Mouse (Mus musculus) cerebellum, postnatal 25 days (tissue): ENCODE data around the gene Gng7.
"Not testable (repeated sequence)": the region's sequence is repeated elsewhere in the genome, so short reads cannot be mapped to it uniquely, and the experiment has no call there.

Experiments used
- DNase-seq, 2 experiments: peaks; one replicate each; pipeline ENCODE4 v3.0.0; 2021; ENCODE audit warnings: mixed read lengths in 2 of 2

Gene Gng7

DNA sequence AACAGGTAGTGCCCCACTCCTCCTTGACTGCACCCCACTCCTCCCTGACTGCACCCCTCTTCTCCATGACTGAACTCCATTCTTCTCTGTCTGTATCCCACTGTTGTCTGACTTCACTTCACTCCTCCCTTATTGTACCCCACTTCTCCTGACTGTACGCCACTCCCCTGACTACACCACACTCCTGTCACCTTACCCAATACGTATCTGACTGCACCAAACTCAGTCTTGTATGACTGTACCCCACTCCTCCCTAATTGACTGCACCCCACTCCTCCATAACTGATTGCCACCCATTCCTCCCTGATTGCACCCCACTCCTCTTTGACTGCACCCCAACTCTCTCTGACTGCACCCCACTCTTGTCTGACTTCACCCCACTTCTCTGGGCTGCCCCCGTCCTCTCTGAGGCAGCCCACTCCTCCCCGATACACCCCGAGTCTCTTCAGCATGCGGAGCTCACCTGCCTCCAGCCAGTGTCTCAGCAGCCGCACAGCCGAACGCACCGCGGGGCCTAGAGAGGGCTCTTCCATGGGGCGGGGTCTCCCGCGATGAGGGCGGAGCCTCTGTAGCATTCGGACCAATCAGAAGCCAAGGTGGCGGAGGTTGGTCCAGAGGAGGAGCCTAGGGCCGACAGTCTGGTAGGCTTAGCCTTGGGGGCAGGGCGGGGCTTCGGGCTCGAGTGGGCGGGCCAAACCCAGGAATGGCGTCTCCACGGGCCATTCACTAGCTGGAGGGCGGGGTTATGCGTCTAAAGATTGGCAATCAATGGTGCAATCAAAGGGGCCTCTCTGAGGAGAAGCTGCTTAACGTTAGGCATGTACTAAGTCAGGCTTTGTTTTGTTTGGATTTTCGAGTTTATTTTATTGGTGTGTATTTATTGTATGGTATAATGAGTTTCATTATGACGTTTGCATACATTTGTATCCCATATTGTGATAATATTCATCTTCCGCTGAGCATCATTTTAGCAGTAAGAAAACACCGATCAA lies at the start of gene Gng7:
Gng7 (minus strand) TSS at position 553 of the 992 bp plus-strand sequence.
- peak; percentile 96 to 98 for DNase-seq

DNA sequence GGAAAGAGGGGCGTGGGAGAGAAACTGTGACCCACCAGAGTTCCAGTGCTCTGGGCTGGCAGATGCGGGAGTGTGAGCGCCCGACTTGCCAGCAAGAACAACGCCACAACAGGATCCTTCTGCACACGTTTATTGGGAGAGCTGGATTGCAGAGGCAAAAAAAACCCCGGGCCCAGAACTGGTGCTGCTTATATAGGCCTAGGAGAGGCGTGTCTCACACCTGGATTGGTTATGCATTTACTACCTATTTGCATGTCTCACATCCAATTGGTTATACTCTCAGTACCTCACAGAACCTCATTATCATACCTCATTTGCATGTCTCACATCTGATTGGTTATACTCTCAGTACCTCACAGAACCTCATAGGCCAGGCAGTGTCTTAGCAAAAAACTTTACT lies 49.8 kb upstream of the Gng7 start:
- DNase-seq, result not testable (repeated sequence)

DNA sequence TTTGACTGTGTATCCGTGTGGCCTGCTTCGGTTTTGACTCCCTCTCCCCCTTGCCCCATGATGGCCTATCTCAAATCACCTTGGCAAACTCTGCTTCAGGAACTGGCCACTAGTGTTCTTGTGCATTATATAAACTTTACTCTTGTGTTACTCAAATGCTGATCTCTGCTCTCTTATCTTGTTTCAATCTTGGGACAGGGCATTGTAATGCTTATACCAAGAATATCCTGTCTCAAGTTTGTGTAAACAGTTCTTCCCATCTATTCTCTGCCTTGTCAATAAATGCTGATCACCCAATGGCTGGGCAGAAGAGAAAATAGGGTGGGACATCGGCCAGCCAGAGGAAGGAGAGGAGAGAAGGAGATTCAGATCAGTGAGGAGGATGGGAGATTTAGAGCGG lies 48.0 kb upstream of the Gng7 start:
- DNase-seq, result no peak

DNA sequence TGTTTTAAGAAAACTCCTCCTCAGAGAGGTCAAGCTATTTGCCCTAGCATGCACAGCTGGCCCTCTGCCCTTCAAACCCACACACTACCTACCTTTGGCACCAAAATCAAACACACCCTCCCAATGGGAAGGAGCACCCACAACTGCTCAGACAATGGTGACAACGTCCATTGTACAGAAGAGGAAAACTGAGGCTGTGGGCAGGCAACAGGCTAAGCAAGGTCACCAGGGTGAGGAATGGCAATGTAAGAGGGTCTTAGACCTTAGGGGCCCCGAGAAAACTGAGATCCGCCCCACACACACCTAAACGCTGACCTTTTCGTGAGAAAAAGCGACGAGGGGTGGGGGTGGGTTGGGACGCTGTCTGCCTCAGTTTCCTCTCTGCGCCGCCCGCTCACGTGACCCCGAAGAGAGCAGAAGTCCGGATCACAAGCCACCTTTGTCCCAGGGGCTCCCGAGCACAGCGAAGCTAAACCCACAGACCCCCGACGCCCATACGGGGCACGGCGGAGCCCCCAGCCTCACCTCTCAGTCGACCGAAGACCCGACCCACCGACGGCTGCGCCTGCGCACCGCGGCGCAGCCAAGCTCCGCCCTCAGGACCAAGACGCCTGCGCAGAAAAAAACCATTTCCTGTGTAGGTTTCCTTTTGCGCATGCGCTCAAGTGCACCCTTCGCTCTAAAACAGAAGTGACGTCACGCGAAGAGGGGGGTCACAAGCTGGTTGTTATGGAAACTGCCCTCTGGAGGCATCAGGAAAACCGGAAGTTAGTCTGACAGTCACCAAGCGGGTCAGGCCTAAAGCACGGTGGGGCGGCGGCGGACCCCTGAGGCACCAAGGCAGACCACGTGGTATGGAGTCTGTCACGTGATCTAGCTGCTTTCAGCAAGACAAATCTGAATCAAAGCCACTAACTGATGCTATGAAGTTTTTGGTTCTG lies 45.1 kb upstream of the Gng7 start, which contains the start of gene Sgta:
Sgta (minus strand) TSS at position 579 of the 941 bp plus-strand sequence.
- DNase-seq, result peak; percentile 99

DNA sequence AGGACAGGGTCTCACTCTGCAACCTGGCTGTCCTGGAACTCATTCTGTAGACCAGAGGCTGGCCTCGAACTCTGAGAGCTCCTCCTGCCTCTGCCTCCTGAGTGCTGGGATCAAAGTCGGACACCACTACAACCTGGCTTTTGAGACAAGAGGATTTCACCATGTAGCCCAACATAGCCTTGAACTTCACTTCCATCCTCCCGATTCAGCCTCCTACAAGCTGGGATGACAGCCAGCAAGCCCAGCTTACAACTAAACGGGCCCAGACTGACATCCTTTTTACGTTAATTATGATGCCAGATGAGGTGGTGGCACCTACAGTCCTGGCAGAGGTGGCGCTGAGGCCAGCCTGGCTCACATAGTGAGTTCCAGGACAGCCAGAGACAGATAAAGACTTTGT lies 44.2 kb upstream of the Gng7 start:
- no peak for DNase-seq

DNA sequence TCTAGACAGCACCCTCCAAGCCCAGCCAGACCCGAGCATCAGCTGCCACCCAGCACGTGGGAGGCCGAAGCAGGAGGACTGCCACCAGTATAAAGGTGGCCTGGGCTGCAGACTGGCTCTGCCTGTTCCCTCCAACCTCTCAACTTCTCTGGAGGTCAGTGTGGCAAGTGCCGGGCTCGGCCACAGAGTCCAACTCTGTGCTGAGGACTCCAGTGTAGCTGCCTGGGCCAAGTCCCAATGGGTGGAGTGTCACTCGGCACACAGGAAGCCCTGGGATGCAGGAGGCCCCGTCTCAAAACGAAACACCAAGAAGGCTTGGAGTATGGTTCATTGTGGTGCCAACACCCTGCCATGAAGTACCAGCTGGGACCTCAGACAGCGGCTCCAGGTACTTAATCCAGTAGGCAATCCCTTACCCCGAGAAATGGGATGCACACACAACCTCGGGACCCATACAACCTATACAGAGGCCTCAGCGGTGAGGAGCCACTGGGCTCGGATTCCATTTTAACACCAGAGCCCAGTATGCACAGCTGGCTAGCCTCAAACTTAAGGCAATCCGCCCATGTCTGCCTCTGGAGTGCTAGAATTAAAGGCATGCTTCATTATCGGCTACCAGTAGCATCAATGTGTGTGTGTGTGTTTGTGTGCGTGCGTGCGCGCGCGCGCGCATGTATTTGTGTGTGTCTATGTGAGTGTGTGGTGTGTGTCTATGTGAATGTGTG lies 42.8 kb upstream of the Gng7 start:
- no peak for DNase-seq

DNA sequence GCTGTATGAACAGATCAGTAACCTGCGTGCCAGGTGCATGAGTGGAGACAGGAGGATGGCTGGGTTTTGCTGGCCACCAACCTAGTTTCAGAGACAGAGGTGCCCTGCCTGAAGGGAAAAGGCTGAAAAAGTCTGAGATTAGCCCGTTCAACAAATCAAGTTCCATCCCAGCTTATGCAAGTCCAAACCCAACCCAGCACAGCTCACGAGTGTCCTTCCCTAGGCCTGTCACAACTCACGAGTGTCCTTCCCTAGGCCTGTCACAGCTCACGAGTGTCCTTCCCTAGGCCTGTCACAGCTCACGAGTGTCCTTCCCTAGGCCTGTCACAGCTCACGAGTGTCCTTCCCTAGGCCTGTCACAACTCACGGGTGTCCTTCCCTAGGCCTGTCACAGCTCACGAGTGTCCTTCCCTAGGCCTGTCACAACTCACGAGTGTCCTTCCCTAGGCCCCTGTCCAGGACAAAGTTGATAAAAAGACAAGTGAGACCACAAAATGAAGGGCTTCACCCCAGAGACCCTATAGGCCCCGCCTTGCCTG lies 41.1 kb upstream of the Gng7 start:
- not testable (repeated sequence) for DNase-seq

DNA sequence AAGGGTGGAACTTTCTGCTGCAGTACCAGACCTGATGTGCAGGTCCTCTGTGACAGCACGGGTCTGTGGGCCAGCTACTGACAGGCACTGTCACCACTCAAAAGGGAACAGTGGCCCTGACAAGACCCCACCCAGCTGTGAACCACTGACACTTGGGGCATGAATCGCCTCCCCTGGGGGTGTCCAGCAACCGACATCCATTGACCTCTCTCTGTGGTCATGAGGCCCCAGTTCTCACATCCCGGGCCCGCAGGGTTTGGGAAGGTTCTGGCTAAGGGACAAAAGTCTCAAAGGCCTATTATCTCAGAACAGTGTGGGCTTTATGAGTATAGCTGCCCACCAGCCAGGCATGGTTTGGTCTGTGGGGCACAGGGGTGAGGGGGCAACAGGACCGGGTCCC lies 40.4 kb upstream of the Gng7 start:
- no peak for DNase-seq

DNA sequence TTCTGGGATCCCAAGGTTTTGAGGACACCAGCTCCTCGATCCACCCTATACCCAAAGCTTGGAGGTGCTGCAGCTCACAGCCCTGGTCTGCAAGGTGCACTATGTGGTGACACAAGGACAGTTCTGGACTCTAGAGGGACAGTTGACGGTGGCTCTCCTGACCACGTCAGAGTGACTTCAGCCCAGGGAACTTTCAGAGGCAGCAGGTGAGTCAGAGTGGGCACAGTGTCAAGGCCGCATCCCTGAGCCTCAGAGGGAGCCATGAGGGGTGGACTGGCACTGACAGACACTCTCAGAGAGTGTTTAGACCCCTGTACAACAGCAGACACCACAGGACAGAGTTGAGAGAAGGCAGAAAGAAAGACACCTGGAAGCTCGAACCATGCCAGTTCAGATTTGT lies 37.8 kb upstream of the Gng7 start:
- no peak for DNase-seq

DNA sequence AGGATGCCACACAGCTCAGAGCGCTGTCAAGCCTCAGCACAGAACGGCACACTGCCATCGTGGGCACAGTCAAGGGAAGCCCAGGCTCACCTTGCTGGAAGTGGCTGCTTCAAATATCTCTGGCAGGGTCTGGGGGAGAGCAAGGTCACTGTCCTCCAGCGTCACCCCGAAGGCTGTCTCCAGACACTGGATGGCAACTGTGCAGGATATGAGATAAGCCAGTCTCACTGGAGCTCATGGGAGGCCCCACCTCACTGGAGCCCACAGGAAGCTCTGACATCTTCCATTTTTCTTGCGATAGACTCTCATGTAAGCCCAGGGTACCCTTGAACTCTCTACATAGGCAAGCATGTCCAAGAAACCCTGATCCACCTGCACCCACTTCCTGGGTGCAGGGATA lies 36.4 kb upstream of the Gng7 start:
- no peak for DNase-seq

DNA sequence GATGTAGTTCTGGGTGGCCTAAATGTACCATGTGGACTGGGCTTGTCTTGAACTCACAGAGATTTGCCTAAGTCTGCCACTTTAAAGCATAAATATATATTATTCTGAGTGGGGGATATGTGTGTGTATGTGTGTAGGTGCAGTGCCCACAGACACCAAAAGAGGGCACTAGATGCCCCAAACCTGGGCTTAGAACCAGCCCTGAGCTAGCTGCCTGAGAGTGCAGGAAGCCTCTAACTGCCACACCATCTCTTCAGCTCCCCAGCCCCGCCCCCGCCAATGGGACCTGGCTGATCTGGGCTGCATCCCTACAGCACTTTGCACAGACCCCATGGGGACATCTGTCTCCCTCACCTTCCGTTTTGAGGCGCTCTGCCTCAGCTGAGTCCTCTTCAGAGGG lies 35.9 kb upstream of the Gng7 start:
- DNase-seq, result peak in 1 of 2 experiments; percentile 54

DNA sequence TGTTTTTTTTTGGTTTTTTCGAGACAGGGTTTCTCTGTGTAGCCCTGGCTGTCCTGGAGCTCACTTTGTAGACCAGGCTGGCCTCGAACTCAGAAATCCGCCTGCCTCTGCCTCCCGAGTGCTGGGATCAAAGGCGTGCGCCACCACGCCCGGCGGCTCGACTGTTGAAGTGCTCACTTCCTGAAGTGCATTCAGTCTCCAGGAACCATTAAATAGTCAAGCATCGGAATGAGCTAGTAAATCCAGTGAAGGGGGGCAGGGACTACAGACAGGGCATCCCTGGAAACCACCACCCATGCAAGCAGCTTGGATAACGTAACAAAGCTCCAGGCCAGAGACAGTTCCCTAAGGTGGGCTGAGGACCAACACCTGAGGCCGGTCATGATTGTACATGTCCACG lies 30.5 kb upstream of the Gng7 start:
- DNase-seq, result not testable (repeated sequence)

DNA sequence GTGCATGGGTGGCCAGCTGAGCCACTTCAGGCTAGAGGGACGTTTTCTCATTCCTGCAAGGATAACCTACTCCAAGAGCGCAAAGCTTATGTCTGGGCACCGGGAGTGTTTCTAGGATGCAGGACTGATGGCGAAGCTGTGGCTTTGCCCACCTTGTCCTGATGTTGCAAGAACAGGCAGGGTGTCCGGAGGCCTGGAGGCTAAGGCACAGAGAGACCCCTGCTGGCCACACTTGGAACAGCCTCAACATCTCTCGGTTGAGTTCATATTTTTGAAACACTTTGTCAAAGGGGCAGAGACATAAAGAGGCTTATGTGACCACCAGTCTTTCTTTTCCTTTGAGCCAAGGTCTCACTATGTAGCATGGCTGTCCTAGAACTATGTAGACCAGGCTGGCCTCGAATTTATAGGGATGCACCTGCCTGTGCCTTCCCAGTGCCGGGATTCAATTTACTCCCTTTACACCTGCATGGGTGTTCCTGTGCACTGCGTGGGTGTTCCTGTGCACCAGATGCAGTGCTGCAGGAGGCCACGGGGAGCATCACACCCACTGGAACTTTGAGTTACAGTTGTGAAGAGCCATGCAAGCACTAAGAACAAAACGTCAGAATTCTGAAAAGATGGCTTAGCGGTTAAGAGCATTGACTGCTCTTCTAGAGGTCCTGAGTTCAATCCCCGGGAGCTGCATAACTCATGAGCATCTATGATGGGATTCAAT lies 26.9 kb upstream of the Gng7 start:
- peak; percentile 82 to 89 for DNase-seq

DNA sequence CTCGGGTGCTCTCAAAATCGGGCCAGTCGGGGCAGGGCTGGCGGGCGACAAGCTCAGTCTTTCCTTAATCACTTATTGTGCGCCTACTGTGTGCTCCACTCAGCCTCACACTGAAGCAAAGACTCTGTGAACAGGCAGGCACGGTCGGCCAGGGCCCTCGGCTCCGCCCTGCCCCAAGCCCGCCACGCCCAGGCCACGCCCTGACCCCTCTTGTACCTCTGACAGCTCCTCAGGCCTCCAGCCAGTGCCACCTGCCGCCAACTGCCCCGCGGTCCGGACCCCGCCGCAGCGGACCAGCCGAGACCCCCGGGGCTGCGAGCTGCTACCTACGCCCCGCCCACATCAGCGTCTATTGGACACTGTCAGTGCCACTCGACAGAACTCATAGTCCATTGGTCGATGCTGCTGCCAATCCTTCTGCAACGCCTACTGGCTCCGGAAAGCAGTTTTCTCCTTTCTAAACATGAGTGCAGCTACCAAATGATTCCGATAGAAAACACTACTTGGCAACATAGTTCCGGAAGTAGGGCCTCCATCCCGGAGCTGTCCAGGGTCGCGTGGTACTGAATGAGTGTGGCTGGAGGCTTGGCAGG lies 22.3 kb upstream of the Gng7 start, which contains the start of gene Slc39a3:
Slc39a3 (minus strand) TSS at position 439 of the 593 bp plus-strand sequence.
- peak; percentile 100 for DNase-seq

DNA sequence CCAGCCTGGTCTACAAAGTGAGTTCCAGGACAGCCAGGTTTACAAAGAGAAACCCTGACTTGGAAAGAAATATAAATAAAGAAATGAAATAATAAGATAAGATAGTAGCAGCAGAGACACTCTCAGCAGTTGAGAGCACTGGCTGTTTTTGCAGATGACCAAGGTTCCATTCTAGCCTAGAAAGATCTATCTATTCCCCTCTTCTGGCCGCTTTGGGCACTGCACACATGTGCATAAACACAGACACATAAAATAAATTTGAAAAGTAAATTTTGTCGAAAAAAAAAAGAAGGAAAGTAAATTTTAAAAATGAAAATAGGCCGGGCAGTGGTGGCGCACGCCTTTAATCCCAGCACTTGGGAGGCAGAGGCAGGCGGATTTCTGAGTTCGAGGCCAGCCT lies 21.5 kb upstream of the Gng7 start:
- DNase-seq, result peak in 1 of 2 experiments; percentile 65

DNA sequence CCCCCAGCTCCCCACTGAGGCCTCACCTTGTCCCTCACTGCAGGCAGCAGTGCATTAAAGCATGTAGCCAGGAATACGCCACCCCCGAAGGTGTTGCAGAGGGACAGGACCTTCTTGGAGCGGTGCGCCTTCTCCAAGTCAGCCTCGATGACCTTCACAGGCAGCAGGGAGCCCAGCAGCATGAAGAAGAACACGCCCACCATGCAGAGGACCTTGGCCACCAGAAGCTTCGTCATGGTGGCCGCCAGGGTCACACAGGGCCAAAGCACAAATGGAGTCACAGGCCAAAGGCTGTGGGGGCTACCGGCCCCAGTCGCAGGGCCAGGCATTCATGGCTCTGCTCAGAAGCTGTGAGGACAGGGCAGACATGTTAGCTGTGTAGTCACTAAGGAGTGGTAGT lies 18.8 kb upstream of the Gng7 start:
- DNase-seq, result no peak

DNA sequence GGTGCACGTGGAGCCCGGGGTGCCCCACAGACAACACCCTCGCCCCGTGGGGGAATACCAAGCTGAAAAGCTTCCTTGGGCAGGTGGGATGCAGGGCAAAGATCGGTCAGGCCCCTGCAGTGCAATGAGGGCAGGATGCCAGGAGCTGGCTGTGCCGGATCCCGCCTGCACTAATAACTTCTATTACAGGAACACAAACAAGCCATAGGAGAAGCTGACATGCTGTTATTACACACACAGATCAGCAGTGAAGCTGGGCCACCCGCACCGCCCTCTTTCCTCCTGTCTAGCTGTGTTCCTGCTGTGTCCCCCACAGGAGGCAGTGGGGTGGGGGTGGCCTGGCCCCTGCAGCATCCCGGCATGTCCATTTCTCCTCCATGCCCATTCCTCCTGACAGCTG lies 14.3 kb upstream of the Gng7 start:
- peak in 1 of 2 experiments; percentile 64 for DNase-seq

DNA sequence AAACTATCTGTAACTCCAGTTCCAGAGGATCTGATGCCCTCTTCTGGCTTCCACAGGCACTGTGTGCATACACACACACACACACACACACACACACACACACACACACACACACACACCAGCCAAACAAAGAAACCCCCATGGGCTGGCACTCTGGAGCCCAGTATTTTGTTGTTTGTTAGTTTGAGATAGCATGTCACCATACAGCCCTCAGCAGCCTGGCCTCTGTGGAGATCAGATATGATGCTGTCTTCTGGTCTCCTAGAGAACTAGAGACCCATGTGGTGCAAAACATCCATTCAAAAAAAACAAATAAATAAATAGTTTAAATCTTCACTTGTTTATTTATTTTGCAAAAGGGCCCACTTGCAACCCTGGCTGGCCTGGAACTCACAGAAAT lies 13.5 kb upstream of the Gng7 start:
- no peak for DNase-seq

DNA sequence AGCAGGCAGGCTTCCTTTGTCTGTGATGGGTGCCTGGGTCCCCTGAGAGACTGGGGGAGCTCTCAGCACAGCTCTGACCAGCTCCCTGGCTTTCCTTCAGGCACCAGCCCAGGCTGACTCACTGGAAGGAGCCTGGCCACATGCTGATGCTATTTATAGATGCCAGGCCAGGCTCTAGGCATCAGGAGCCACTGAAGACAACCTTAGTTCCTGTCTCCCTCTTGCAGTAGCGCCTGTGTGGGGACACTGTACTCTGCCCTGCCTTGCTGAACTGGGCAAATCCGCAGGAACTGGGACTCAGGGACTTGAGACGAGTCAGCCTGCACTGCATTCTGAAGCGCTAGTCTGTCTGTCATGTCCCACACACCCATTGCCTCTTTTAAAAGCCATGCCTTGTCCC lies 12.6 kb upstream of the Gng7 start:
- DNase-seq, result peak; percentile 86 to 88

DNA sequence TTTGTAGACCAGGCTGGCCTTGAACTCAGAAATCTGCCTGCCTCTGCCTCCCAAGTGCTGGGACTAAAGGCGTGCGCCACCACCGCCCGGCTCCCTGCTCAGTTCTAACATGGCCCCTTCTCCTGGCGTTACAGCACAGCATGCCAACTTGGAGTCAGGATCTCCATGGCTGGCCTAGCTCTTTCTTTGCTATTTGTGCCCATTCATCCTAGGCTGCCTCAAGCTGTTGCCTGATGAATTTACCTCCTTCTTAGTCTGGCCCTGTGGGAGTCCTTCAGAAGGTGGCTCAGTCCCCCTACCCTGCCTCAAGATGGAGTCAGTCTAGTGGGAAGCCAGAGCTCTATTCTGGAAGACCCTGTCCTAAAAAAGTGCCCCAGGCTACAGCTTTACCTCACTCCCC lies 12.1 kb upstream of the Gng7 start:
- peak; percentile 47 to 62 for DNase-seq

DNA sequence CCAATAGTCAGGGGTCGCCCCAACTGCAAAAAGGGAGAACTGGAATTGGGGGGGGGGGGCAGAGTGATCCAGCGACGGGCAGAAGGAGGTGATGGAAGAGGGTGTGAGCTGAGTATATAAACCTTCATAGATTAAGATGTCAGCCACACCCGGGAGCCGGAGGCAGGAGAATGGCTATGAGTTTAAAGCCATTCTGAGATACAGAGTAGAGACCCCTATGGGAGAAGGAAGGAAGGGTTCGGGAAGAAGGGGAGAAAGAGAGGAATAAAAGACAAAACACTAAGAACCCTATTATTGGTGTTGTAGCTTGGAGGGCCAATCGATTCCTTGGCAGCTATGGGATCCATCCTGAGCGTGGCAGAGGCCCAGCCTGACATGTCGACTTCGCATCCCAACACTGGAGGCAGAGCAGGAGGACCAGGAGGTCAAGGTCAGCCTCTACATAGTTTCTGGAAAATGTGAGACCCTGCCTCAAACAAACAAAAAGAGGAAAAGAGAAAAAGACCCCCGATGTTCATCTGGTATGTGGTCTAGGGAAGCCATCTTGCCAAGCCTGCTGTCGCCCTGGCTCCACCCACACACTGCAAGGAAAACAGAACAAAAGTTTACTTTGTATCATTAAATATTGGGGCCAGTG lies 11.0 kb upstream of the Gng7 start, which contains the start of gene Diras1:
Diras1 (minus strand) TSS at position 24 of the 637 bp plus-strand sequence.
- DNase-seq, result no peak
